Mouse (Mus musculus): Measurements from ENCODE around the gene Dolk. TPM values are rescaled to one million over a fixed set of nuclear protein-coding genes. Genes with fewer than 3 reads are reported as not detected.
A peak's percentile ranks its signal among the peaks of the same experiment; 100 is the strongest.

Dolk gene
- polyA plus RNA-seq, 1 experiment from 2014 or later: 14.1 TPM

DNA sequence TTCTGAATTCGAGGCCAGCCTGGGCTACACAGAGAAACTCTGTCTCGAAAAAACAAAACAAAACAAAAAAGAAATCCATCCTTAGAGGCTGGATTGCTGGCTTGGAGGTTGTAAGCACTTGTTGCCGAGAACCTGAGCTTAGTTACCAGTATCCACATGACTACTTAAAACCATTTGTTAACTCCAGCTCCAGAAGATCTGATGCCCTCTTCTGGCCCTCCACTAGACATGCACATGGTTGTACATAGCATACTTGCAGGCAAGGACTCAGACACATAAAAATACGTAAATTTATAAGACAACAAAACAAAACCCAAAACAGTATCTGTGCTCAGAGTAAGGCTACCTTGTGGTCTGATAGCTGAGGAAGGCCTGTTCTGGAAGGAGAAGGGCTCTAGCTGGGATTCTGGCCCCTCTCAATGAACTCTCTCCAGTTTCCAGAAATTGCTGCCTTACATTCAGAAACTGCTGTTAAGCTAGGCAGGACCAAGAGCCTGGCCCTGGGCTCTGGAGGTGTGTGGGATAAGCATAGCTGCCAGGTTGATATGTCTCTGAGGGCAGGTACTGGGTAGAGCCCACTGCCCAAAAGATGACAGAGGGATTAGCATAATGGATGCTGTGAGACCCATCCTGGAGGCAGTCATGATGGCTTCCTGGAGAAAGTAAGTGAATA lies 24.9 kb downstream of the Dolk start:
- Histone ChIP-seq H3K27ac (ENCODE audit: low read depth) (no peak overlapping the region), H3K4me3 (ENCODE audit: low read depth, low read length) (no peak overlapping the region), H3K4me2 (ENCODE audit: low read depth, low read length) (no peak overlapping the region), H3K27me3 (ENCODE audit: insufficient read depth, low read length) (no peaks in the 10 kb centered on the region), H3K9ac (replicated peaks) (no peak overlapping the region), H3K9me3 (ENCODE audit: low read length) (no peaks in the 10 kb centered on the region), H3K36me3 (replicated peaks; ENCODE audit: insufficient read depth, low read length) (peaks cover 62% of the 10 kb centered on the region), H3K4me1 (ENCODE audit: insufficient read depth) (peaks cover 30% of the 10 kb centered on the region)
- DNase-seq (no peak), ATAC-seq (no peak)
- 83% methylated on average over 4 of the region's 4 CpGs for WGBS (ENCODE audit: insufficient replicate concordance)
- TF ChIP-seq CTCF (IDR thresholded peaks at IDR 0.05; ENCODE audit: low read depth): peak; percentile 43; the same call in 1 of the 2 replicates
- no peak for TF ChIP-seq EP300 (IDR thresholded peaks at IDR 0.05; ENCODE audit: low read depth)

DNA sequence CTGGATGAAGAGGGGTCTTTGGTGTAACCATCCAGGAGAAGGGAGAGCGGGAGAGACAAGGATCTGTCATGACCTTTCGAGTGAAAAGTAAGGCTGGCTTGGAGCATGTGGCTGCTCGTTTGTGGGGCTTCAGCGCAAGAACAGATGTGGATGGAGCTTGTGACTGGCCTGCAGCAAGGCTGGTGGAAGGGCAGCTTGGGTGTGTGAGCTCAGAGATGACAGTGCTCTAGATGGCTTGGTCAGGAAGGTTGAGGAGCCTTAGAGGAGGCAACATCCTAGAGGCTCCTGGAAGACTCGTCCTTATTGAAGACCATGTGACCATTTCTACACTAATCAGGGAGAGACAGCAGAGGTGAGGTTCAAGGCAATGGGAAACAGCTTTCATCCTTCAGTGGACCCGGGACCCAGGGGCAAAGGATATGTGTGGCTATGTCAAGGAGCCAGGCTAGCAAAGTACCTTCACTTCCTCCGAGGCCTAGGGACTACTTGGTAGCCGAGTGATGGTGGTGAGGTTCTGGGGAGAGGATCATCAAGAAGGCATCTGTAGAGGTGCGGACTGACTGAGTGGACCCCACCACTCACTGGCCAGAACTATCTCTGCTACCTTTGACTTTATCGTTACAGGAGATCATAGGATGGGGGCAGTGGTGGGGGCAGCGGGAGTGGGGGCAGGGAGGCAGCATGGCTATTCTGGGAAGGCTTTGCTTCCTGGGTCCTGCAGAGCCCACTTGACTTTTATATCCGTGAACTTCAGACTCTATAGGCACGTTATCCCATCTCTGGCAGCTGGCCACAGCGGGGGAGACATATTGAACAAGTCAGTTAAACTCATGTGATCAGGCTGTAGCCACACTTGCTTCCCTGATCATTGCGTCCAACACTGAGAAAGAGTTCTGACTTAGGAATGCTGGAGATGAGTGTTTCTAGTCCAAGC lies 26.7 kb downstream of the Dolk start:
- Histone ChIP-seq H3K27ac (ENCODE audit: low read depth) (peak overlapping the region; percentile 59), H3K27me3 (ENCODE audit: insufficient read depth, low read length) (no peaks in the 10 kb centered on the region), H3K4me3 (ENCODE audit: low read depth, low read length) (no peak overlapping the region), H3K4me1 (ENCODE audit: insufficient read depth) (peaks cover 13% of the 10 kb centered on the region), H3K36me3 (replicated peaks; ENCODE audit: insufficient read depth, low read length) (peaks cover 72% of the 10 kb centered on the region), H3K4me2 (ENCODE audit: low read depth, low read length) (no peak overlapping the region), H3K9me3 (ENCODE audit: low read length) (no peaks in the 10 kb centered on the region), H3K9ac (replicated peaks) (no peak overlapping the region; the same call in 1 of the 2 replicates)
- 78% methylated on average over 15 of the region's 15 CpGs for WGBS (ENCODE audit: insufficient replicate concordance)
- DNase-seq: no peak
- TF ChIP-seq CTCF (IDR thresholded peaks at IDR 0.05; ENCODE audit: low read depth): no peak
- no peak for ATAC-seq

DNA sequence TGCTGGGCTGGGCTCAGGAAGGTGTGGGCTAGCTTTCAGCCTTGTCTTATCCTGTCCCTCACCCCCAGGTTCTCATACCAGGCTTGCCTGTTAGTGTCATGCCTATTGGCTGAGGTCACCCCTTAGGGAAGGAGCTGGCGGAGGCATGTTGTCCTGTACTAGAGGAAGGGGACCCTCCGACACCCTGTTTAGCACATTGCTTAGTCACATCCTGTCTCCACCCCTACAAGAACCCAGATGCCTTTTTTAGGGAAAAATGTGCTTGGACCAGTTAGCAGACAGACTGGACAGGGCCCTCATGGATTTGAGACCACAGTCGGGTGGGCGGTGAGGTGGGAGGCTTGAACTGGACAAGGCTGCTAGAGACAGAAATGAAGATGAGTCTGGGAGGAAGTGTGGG lies 27.5 kb downstream of the Dolk start:
- Histone ChIP-seq H3K27ac (ENCODE audit: low read depth) (peak overlapping the region; percentile 59), H3K4me1 (ENCODE audit: insufficient read depth) (peaks cover 13% of the 10 kb centered on the region), H3K36me3 (replicated peaks; ENCODE audit: insufficient read depth, low read length) (peaks cover 64% of the 10 kb centered on the region), H3K4me2 (ENCODE audit: low read depth, low read length) (no peak overlapping the region), H3K27me3 (ENCODE audit: insufficient read depth, low read length) (no peaks in the 10 kb centered on the region), H3K4me3 (ENCODE audit: low read depth, low read length) (no peak overlapping the region), H3K9ac (replicated peaks) (no peak overlapping the region), H3K9me3 (ENCODE audit: low read length) (no peaks in the 10 kb centered on the region)
- ATAC-seq (peak; percentile 40; the same call in 1 of the 2 replicates), DNase-seq (no peak)
- TF ChIP-seq CTCF (IDR thresholded peaks at IDR 0.05; ENCODE audit: low read depth) (no peak), EP300 (IDR thresholded peaks at IDR 0.05; ENCODE audit: low read depth) (no peak)
- WGBS (ENCODE audit: insufficient replicate concordance): 45% methylated on average over 4 of the region's 4 CpGs

DNA sequence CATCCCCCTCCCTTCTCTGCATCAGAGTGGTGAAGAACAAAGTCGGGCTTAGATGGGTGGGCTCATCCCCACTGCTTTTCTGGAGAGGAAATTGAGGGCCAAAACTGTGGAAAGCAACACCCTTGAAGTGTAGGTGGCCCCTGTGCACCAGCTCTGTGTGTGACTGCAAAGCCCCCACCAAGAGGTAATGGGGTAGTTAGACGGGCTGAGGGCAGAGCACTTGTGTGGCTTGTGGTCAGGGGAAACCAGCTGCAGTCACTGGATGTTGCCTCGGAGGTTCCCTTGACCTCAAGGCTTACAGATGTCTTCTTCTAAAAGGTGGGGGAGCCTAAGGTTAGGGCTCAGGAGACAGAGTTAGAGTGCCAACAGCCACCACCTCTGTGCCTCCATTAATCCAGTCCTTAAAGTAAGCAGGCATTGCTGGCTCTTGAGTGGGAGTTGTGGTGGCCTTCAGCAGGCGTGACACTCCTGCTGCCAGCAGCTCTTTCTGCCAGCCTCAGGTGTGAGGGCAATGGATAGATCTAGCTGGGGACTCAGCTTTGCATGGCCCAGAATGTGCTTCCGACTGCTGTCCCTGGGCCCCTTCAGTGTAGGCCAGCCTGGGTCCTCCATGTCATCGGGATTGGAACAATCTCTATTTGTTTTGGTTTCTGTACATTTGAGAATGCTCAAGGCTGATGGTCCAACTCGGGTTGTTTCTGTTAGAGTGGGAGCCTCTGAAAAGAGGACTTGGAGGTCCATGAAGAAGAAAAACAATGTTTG lies 28.3 kb downstream of the Dolk start:
- Histone ChIP-seq H3K27ac (ENCODE audit: low read depth) (peak overlapping the region; percentile 59), H3K4me3 (ENCODE audit: low read depth, low read length) (no peak overlapping the region), H3K27me3 (ENCODE audit: insufficient read depth, low read length) (no peaks in the 10 kb centered on the region), H3K4me1 (ENCODE audit: insufficient read depth) (peaks cover 13% of the 10 kb centered on the region), H3K36me3 (replicated peaks; ENCODE audit: insufficient read depth, low read length) (peaks cover 58% of the 10 kb centered on the region), H3K4me2 (ENCODE audit: low read depth, low read length) (no peak overlapping the region), H3K9ac (replicated peaks) (no peak overlapping the region), H3K9me3 (ENCODE audit: low read length) (no peaks in the 10 kb centered on the region)
- no peak for ATAC-seq
- 50% methylated on average over 7 of the region's 7 CpGs for WGBS (ENCODE audit: insufficient replicate concordance)
- TF ChIP-seq EP300 (IDR thresholded peaks at IDR 0.05; ENCODE audit: low read depth) (no peak), CTCF (IDR thresholded peaks at IDR 0.05; ENCODE audit: low read depth) (no peak)
- DNase-seq: no peak

DNA sequence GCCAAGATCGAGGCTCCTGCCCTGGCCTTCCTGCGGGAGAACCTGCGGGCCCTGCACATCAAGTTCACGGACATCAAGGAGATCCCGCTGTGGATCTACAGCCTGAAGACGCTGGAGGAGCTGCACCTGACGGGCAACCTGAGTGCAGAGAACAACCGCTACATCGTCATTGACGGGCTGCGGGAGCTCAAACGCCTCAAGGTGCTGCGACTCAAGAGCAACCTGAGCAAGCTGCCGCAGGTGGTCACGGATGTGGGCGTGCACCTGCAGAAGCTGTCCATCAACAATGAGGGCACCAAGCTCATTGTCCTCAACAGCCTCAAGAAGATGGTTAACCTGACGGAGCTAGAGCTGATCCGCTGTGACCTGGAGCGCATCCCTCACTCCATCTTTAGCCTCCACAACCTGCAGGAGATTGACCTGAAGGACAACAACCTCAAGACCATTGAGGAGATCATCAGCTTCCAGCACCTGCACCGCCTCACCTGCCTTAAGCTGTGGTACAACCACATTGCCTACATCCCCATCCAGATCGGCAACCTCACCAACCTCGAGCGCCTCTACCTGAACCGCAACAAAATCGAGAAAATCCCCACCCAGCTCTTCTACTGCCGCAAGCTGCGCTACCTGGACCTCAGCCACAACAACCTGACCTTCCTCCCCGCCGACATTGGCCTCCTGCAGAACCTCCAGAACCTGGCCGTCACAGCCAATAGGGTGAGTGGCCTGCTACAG lies 29.4 kb downstream of the Dolk start:
- Histone ChIP-seq H3K36me3 (replicated peaks; ENCODE audit: insufficient read depth, low read length) (peaks cover 51% of the 10 kb centered on the region), H3K27me3 (ENCODE audit: insufficient read depth, low read length) (no peaks in the 10 kb centered on the region), H3K9me3 (ENCODE audit: low read length) (no peaks in the 10 kb centered on the region), H3K27ac (ENCODE audit: low read depth) (no peak overlapping the region), H3K9ac (replicated peaks) (no peak overlapping the region), H3K4me2 (ENCODE audit: low read depth, low read length) (no peak overlapping the region), H3K4me3 (ENCODE audit: low read depth, low read length) (no peak overlapping the region), H3K4me1 (ENCODE audit: insufficient read depth) (peaks cover 22% of the 10 kb centered on the region)
- DNase-seq: no peak
- WGBS (ENCODE audit: insufficient replicate concordance): 94% methylated on average over 30 of the region's 30 CpGs
- TF ChIP-seq CTCF (IDR thresholded peaks at IDR 0.05; ENCODE audit: low read depth): no peak
- no peak for TF ChIP-seq EP300 (IDR thresholded peaks at IDR 0.05; ENCODE audit: low read depth)
- ATAC-seq: no peak
